Mouse (Mus musculus) adrenal gland, postnatal 4 days (tissue): ENCODE data around the gene Klhl28. TPM values are rescaled to one million over a fixed set of nuclear protein-coding genes. Genes with fewer than 3 reads are reported as not detected.

Experiments used
- DNase-seq, 2 experiments: peaks; one replicate each; pipeline ENCODE4 v3.0.0; 2021 to 2022; ENCODE audit warnings: low spot score in 2 of 2, mixed read lengths in 2 of 2
- long read RNA-seq, 2 experiments: library from polyadenylated mRNA; stranded (forward); transcript quantifications; one replicate each; pipeline ENCODE4 v2.0.0; 2021
- total RNA-seq, 2 experiments: library from RNA; stranded (reverse); gene quantifications; 2 replicates each; pipeline ENCODE4 v1.2.3; 2021

The Klhl28 gene
- total RNA-seq, result 10 to 100 TPM; 12.2 to 16.3 TPM
- long read RNA-seq, experiment 1, partial matches to known transcripts, result 0 of 2 reads
- long read RNA-seq, experiment 1, other reads (novel, unspliced or antisense), result 1 of 2 reads
- long read RNA-seq, experiment 2, full-length matches to known transcripts, result 4 of 4 reads
- long read RNA-seq, experiment 2, partial matches to known transcripts, result 0 of 4 reads
- long read RNA-seq, experiment 2, other reads (novel, unspliced or antisense), result 0 of 4 reads

- peak; percentile 96 to 98 for DNase-seq
Observed at GRCm38 (mm10) chr12:64965124-64966026, at the start of gene Klhl28, which contains the start of gene Togaram1. TSS of gene Klhl28 (minus strand) at chr12:64965534. TSS of gene Togaram1 (plus strand) at chr12:64965804.

GRCm38 (mm10) chr12:65007725-65008124 lies 42.4 kb upstream of the Klhl28 start:
- DNase-seq, result no peak

- no peak for DNase-seq
Observed at GRCm38 (mm10) chr12:64977518-64977917, 12.2 kb upstream of the Klhl28 start.

- DNase-seq, result no peak
Observed at GRCm38 (mm10) chr12:64976191-64976590, 10.9 kb upstream of the Klhl28 start.

- DNase-seq, result no peak
Observed at GRCm38 (mm10) chr12:64975558-64975957, 10.2 kb upstream of the Klhl28 start.

- DNase-seq, result no peak
Observed at GRCm38 (mm10) chr12:64972063-64972462, 6.7 kb upstream of the Klhl28 start.

GRCm38 (mm10) chr12:64971399-64971798 lies 6.1 kb upstream of the Klhl28 start:
- no peak for DNase-seq

- DNase-seq, result no peak
Observed at GRCm38 (mm10) chr12:64968067-64968466, 2.7 kb upstream of the Klhl28 start.

- no peak for DNase-seq
Observed at GRCm38 (mm10) chr12:64967470-64967869, 2.1 kb upstream of the Klhl28 start.

- DNase-seq, result no peak
Observed at GRCm38 (mm10) chr12:64966652-64967435, 1.5 kb upstream of the Klhl28 start.

- peak; percentile 18 to 19 for DNase-seq
Observed at GRCm38 (mm10) chr12:64966101-64966631, 832 bp upstream of the Klhl28 start.

GRCm38 (mm10) chr12:64964560-64964959 lies 774 bp downstream of the Klhl28 start:
- no peak for DNase-seq

GRCm38 (mm10) chr12:64937493-64937892 lies 27.8 kb downstream of the Klhl28 start:
- no peak for DNase-seq

- peak; percentile 86 to 91 for DNase-seq
Observed at GRCm38 (mm10) chr12:64917578-64918471, 47.5 kb downstream of the Klhl28 start, which contains the start of gene Gm527. TSS of gene Gm527 (plus strand) at chr12:64917906.

GRCm38 (mm10) chr12:64916735-64917134 lies 48.6 kb downstream of the Klhl28 start:
- DNase-seq, result no peak

GRCm38 (mm10) chr12:64912996-64913395 lies 52.3 kb downstream of the Klhl28 start:
- no peak for DNase-seq

GRCm38 (mm10) chr12:64903186-64903585 lies 62.1 kb downstream of the Klhl28 start:
- no peak for DNase-seq

- no peak for DNase-seq
Observed at GRCm38 (mm10) chr12:64902506-64902905, 62.8 kb downstream of the Klhl28 start.

- peak in 1 of 2 experiments; percentile 16 for DNase-seq
Observed at GRCm38 (mm10) chr12:64897060-64897730, 68.1 kb downstream of the Klhl28 start.
